Mouse (Mus musculus) megakaryocyte, adult 5-6 weeks (primary cell): ENCODE results near the gene Gcgr. TPM values are rescaled to one million over a fixed set of nuclear protein-coding genes. Genes with fewer than 3 reads are reported as not detected.
A peak's percentile ranks its signal among the peaks of the same experiment; 100 is the strongest.
"Not testable (repeated sequence)": the region's sequence is repeated elsewhere in the genome, so short reads cannot be mapped to it uniquely, and the experiment has no call there.

Source experiments
- ATAC-seq: 2 replicates; pipeline ENCODE4 v1.8.0; 2016; ENCODE audit warnings: mild to moderate bottlenecking, inconsistent platforms; ENCODE audit not compliant: poor library complexity, severe bottlenecking
- total RNA-seq, 2 experiments: library from RNA; stranded (forward) in 1 of 2; stranded (reverse) in 1 of 2; fragments of 153-499, 151-499 nt in 1 of 2; fragments of 221-1000, 200-1000 nt in 1 of 2; gene quantifications; 2 replicates each; pipeline versions ENCODE4 v1.2.3 to v1.2.4; 2015 to 2017

Gcgr gene
- total RNA-seq, 2 experiments from 2014 or later = not detected

DNA sequence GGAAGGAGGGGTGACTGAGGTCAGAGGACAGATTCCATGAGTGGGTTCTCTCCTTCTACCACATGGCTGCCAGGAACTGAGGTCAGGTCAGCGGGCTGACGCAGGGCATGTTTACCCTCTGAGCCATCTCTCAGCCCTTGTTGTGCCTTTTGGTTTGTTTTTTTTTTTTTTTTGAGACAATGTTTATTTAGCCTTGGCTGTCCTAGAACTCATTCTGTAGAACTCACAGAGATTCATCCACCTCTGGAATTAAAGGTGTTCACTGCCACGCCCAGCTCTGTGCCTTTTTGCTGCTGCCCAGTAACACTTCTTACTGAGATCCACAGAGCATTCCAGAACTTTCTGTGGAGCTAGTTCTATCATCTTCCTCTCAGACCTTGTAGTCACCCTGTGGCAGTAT, 24.8 kb upstream of the Gcgr start:
- no peak for ATAC-seq

DNA sequence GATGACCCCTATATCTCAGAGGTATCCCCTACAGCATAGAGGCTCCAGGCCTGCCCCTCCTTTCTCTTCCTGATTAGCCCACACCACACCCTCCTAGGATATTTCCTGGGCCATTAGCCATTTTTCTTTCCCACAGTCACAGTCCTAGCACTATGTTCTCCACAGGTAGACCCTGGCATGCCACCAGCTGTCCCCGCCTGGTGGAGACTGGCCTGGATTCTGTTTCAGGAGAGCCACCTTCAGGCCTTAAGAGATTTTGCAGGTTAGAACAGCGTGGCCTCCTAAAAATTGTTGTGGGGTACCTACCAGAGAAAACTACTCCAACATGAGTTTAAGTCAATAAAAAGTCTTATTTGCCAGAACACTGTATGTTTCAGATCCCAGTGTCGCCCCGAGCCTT, 23.6 kb upstream of the Gcgr start:
- ATAC-seq = no peak

- no peak for ATAC-seq
Measured at GRCm38 (mm10) chr11:120507611-120508289, 22.7 kb upstream of the Gcgr start.

DNA sequence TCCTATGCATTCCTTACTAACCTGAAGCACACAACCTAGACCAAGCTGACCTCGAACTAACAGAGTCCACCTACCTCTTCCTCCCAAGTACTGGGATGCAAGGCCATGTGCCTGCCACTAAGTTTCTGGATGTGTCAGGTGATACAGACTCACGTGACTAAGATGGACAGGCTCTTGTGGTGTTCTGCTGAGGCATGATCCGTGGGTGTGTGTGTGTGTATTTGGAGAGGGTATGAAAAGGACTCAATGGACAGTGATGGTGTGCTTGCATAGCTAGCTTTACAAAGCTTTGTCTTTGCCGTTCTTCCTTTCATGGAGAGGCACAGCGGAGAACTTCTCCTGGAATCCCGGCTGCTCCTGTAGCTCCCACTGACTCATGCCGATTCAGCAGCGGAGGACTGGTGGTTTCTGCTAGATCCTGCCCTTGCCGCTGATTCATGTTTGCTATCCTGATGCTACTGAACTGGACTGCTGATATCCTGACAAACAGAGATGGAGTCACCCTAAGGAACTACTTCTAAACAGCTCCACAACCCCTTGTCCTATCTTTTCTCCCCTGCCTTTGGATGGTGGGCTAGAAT, 22.1 kb upstream of the Gcgr start:
- ATAC-seq = no peak

DNA sequence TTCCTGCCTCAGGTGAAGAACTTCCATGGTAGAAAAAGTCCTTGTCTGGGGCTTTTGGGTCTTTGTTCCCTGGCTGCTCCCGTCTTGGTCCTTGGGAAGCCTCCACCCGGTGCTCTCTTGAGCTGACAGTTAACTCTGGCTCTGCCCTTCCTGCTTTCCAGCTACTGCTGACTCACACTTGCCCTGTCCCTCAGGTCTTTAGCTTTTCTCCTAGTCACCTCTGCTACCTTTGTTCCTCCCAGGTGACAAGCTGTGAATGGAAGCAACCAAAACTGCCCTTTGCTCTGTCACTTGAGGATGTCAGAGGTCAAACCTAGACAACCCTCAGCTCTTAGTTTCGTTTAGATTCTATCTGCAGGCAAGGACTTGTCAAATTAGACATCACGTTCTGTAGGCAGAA, 20.6 kb upstream of the Gcgr start:
- ATAC-seq = 0 out of 2 replicates have a peak, but pooled peaks have one; percentile 33

- peak; percentile 71 for ATAC-seq
Measured at GRCm38 (mm10) chr11:120510375-120511030, 20.0 kb upstream of the Gcgr start.

GRCm38 (mm10) chr11:120512790-120513453, 17.6 kb upstream of the Gcgr start:
- no peak for ATAC-seq

- not testable (repeated sequence) for ATAC-seq
Measured at GRCm38 (mm10) chr11:120514262-120514661, 16.2 kb upstream of the Gcgr start.

DNA sequence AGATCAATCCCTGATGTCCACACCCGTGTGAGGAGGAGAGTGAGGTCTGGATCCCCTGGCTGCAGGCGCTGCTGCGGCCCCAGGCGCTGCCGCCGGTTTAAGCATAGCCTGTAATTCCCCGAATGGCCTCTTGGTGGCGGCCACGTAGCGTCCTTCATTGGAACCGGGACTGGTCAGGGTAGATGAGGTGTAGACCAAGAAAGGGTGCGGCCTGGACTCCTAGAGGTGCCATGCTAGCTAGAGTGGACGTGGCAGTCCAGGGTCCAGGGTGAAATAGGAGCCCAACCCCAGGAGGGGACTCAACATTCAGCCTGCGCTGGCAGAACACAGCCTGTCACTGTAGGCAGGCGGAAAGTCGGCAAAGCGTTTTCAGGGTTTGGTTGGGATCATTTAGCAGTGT, 14.9 kb upstream of the Gcgr start:
- peak; percentile 79 for ATAC-seq

DNA sequence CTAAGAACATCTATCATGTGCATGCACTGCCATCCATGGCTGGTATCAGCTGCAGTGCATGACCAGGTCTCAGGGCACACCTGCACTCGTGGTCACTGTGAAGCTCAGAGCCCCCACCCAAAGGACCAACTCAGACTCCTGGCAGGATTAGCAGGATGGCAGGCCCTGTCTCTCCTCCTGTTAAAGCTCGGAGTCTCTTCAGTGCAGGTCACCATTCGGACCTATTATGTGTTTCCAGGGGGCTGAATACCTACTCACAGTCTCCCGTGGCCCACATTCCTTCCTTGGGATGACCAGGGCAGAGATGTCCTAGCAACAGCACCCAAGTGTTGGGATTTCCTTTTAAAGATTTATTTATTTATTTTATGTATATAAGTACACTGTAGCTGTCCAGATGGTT, 13.4 kb upstream of the Gcgr start:
- no peak for ATAC-seq

GRCm38 (mm10) chr11:120518027-120518426, 12.5 kb upstream of the Gcgr start:
- peak; percentile 71 for ATAC-seq

DNA sequence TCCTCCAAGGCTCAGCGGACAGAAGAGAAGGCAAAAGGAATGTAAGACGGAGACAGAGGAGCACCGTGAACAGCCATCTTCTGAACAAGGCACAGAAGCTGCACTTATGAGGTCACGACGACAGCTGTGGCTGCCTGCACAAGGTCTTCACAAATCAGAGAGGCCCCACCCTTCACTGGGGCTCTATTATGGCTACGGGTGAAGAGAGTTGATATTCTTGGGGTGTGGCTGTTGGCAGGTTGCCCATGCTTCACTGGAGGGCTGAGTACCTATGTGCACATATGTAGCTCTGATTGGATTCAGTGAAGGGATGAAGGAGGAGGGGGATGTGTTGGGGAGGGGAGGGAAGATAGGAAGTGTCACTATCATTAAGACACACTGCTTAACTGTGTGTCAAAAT, 11.9 kb upstream of the Gcgr start:
- ATAC-seq = no peak

GRCm38 (mm10) chr11:120519738-120520137, 10.8 kb upstream of the Gcgr start:
- ATAC-seq = peak; percentile 77

DNA sequence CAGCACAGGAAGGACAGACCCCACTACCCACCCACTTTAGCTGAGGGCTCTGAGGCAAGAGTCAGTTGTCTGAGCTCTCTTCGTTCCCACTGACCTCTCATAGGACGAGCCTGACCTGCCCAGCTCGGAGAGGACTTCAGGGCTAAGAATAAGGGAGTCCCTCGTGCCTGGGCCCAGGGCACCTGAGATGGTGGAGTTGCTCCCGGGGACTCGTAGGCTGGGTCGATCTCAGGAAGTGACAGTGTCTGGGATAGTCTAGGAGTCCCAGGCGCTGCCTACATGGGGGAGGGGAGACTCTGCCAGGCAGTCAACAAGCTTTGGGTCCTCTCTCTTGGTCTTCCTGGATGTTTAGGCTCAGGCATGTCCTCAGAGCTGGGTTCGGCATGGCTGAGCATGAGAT, 10.0 kb upstream of the Gcgr start:
- ATAC-seq = no peak

GRCm38 (mm10) chr11:120520967-120521540, 9.4 kb upstream of the Gcgr start:
- ATAC-seq = no peak

GRCm38 (mm10) chr11:120522581-120522980, 7.9 kb upstream of the Gcgr start:
- ATAC-seq = no peak

DNA sequence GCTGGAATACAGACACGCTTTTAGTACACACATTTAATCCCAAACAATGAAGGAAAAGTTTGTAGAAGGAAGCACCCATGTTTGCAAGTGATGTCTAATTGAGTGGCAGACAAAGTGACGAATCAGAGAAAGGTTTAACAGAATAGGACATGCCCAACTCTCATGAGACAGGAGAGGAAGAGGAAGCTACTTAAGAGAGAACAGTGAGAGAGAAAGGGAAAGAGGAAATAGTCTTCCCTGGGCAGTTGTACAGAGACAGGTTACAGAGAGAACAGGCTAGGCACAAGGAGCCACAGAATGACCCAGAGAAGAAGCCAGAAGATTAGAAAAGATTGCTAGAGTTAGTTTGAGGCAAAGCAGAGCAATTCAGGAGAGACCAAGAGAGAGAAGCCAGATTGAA, 4.5 kb upstream of the Gcgr start:
- ATAC-seq = peak; percentile 96

- no peak for ATAC-seq
Measured at GRCm38 (mm10) chr11:120527690-120528354, 2.7 kb upstream of the Gcgr start.

GRCm38 (mm10) chr11:120528903-120529302, 1.6 kb upstream of the Gcgr start:
- ATAC-seq = no peak

DNA sequence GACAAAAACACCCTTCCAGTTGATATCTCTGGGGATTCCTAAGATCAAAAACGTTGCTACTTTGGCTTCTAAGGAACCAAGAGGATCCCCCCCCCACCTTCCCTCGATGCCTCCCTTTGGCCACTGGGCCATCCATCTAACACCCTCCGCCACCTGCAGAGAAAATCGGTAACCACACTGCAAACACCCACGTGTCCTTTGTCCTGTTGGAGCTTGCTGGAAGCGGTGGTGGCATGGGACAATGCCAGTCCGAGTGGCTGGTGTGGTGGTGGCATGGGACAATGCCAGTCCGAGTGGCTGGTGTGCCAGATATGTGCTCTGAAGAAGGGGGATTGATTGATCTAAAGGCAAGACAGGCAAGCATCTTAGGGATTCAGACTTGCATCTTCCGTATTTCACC, 1.1 kb downstream of the Gcgr start:
- no peak for ATAC-seq

- no peak for ATAC-seq
Measured at GRCm38 (mm10) chr11:120534093-120534492, 3.6 kb downstream of the Gcgr start.
